Mouse (Mus musculus) cerebellum, adult 11 months (tissue): ENCODE measurements around the gene Slc23a2.

Source experiments
- DNase-seq: peaks from one replicate; pipeline ENCODE4 v3.0.0; 2022

Slc23a2 gene

DNA sequence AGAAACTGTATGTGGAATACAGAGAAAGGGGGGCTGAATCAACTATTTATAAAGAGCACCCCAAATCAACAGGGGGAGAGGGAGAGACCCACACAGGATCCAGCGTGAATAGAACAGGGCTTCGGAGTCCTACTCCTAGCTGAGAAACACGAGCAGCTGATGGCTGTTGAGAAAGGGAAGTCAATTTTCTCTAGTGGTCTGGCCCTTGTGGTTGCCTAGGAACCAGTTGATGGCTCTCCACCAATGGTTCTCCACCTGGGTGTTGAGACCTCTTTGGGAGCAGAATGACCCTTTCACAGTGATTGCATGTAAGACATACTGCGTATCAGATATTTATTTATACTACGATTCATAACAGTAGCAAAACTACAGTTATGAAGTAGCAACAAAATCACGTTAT is 49.1 kb downstream of the Slc23a2 start:
- no peak for DNase-seq

DNA sequence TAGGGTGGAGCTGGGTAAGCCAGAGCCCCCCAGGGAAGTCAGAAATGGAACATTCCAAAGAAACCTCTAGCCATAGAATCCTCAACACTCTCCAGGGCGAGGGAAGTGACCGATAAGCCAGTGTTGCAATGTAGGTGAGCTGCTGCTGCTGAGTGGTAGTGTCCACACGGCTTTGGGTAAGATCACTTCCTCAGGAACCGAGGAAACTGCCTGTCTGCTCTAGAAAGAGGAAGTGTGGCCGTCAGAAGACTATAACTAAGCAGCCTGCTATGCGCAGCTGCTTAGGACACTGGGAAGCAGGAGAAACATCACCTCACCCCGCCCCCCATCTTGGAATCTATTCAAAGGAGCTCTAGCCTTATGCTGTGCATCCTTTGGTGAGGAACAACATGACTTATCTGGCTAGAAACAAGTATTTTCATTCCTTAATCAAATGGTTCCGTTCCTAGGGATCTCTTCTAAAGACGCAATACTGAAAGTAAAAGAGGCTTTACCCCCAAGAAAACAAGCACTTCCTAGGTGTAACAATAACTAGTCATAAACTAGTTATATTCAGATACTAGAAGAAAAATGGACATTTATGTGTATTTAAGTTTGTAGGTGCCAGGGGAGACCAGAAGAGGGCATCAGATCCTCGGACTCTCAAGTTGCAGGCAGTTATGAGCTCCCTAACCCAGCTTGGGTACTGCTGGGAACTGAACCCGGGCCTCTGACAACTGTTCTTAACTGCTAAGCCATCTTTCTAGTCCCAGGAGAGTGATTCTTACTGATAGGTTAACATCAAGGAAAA is 50.3 kb downstream of the Slc23a2 start:
- DNase-seq: no peak

DNA sequence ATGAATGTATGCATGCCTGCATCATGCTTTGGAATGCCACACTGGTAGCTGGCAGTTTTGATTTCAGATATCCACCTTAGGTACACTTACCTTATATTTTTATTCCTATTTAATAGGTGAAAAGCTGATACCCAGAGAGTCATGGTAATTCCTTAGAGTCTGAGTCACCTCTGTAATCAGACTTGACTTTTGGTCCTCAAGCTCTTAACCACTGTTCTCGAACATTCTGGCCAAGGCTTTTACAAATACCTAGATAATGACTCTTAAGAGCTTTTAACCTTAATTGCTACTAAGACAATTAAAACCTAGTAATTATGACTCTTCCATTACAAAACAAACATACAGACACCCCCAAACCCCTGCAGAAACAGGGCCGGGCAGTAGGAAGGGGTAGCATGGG is 51.2 kb downstream of the Slc23a2 start:
- DNase-seq: no peak

DNA sequence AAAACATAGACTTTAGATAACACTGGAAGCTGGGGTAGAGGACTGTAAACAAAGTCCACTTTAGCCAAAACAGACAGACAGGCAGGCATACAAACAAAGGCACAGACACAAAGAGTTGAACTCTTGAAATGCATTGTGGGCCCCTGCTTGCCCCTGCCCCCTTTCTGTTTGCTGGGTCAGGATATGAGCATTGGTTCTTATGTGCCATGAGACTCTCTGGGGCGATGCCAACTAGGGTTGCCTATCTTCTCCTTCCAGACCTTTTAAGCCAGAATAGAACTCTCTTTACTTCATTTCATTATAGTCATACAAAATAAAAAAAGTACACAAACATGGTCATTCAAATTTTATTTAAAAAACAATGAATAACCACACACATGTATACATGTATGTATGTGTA is 51.6 kb downstream of the Slc23a2 start:
- DNase-seq: no peak

DNA sequence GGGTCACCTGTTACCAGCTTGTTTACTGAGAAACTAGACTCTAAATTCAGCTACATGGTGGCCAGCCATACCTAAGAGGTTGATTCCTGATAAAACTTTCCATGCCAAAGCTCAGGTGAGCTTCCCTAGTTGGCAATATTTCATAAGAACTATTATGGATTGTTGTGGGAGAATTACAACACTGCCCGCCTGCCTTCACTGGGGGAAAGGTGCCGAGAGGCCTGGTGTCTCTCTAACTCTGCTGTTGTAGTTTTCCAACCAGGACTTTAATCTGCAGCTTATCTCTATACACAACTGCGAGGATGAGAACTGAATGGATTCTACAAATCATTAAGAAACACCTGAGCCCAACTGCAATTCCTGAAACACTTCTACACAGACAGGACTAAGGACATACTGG is 52.2 kb downstream of the Slc23a2 start:
- DNase-seq: no peak

DNA sequence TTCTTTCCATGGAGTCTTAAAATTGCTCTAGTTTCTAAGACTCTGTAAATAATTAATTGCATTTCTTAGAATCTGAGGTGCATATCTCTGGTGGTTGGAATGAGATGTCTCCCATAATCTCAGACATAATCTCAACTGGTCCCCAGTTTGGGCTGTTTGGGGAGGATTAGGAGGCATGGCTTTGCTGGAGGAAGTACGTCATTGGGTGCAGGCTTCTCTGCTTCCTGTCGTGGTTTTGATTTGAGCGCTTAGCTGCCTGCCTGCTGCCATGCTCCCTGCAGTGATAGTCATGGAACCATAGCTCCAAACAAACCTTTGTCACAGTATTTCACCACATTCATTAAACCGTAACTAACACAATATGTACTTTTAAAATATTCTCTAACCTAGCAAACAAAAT is 53.2 kb downstream of the Slc23a2 start:
- DNase-seq: no peak

DNA sequence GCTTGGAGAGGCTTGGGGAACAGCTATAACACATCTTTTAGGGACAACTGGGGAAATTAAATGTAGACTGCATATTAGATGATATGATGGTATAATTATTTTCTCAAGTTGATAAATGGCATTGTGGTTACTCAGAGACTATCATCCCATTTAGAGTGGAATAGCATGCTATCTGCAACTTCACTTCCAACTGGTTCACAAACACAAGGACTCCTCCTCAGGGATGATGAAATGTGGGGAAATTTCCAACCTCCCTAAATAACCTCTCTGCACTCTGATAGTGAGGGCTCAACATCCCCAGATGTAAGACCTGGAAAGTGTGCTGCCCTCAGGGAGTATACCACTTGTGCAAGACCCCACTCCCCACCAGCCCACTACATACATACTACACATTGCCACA is 60.1 kb downstream of the Slc23a2 start:
- DNase-seq: no peak

DNA sequence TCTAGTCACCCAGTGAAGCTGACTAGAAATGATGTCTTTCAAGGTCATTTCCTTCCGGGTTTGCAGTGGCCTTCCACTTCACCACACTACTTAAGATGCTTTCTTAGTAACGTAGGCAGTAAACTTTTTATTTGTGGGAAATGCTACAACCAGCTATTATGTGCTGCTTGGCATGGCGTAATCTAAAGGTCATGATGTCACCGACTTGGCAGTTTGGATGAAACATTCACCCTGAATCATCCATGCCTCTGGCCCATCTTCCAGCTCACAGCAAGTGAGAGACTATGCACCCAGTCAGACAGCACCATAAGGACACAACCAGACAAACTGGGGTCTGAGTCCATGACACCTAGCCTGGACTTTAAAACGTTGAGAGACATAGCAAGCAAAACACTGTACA is 60.5 kb downstream of the Slc23a2 start:
- no peak for DNase-seq

DNA sequence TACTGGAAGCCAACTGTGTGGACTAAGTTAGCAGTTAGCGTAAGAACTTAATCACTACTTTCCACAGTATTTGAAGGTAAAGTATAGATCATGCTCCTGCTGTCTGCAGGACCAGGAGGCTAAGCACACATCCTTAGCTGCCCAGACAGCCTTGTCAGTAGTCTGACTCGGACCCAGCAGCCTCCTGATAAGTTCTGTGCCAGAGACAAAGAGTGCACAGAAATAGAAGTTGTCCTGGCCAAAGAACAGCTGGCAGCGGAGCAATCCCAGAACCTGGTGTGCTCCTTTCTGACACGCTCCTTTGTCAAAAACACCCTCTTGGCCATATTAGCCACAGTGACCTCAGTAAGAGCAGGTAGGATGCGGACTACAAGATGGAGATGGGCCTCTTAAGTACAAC is 65.8 kb downstream of the Slc23a2 start:
- DNase-seq: no peak

DNA sequence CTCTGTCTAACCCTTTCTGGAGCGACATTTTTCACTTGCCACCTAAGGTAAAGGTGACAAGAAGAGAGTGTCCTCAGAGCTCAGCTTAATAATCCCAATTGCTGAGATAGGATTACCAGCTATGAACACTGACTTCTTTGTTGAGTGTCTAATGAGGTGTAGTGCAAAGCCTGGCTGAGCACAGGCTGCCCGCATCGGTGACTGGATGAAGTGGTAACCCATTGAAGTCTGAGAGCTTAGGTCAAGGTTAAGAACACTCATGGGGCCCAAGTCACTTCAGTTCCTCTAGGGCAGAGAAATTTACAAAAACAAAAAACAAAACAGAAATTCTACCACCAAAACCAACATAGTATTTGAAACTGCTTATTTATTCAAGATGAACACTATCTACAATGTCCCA is 71.9 kb downstream of the Slc23a2 start:
- no peak for DNase-seq

DNA sequence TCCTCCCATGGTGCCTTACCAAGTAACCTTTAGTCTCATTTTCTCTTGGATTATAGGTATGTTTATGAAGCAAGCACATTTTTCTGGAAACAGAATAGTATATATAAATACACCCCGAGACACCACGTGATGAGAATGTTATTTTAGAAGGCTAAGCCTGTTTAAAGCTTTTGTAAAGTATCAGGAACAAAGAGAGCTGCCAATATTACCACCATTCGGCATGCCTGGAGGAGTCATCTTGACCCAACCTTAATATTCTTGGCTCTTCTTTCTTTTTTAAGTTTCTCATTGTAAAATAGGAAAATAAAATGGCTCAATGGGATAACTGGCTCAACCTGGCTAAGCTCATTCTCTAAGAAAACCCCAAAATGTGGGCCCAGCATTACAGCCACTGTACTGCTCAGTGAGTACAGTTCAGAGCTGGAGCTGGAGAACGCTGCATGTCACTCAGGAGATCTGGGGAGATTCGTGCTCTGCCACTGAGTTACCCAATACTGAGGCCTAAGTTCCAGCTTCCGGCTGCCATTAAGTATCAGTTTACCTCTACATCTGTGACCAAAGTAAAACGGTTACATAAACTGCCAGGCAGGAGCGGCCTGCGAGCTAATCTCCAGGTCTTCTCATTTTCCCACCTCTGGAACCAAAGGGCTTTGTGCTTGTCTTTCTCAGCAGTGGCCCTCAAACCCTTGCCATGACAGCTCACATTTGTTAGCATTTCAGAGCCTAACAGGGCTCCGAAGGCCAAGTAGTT is 74.7 kb downstream of the Slc23a2 start:
- DNase-seq: no peak

DNA sequence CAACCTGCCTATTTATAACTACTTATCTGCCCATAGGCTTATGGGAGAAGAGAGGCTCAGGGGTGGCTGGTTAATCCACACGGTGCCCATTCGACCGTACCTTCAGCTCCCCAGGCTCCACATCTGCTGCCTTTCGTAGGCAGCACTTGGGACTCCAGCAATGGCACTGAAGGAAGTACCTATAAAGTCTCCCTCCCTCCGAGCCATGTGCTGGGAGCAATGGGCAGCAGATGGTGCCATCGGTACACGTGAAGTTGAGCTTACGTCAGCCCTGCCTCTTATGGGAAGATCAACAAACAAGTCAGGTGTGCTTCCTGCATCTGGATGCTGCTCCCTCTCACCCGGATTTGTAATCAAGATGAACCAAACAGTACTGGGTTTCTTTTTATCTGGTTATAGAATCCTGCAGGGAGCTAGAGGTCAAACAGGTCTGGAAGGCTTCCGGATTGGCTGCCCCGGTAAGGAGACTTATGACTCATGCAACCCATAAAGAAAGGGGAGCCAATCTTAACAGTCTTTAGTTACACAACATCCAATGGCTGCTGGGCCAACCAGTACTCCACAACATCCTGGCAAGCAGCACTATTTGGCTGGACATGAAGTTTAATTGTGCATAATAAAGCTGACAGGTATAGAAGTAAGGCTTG is 80.6 kb downstream of the Slc23a2 start:
- DNase-seq: peak; percentile 19

DNA sequence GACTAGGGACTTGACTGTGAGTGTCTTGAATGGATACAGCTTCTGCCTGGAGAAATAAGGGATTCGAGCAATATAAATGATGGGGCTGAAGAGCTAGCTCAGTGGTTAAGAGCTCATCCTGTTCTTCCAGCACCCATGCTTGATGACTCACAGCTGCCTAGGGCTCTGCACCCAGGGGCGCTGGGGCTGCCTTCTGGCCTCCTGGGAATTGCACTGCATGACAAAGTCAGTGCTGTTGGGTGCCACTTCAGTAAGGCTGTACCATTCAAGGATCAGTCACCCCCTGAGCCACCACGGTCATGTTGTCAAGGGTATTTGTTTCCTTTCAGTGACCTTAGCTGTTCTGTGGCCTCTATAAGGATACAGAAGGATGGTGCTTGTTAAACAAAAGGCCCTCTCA is 81.1 kb downstream of the Slc23a2 start:
- no peak for DNase-seq

DNA sequence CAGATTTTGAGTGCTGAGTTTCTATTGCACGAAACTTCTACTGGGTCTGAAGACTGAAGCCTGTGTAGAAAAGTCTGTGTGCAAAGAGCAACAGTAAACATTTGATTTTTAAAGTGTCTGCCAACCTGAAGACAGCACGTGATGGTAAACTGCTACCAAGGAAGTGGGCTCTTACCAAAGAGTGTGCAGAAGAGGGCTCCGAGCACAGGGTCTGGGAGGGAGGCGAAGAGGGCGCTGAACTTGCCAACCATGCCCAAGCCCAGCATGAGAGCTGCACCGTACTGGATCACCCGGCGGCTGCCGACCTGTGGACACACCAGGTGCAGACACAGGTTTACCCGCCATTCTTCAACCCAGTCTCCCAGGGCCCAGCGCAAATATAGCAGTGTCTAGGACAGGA is 83.0 kb downstream of the Slc23a2 start:
- DNase-seq: no peak

DNA sequence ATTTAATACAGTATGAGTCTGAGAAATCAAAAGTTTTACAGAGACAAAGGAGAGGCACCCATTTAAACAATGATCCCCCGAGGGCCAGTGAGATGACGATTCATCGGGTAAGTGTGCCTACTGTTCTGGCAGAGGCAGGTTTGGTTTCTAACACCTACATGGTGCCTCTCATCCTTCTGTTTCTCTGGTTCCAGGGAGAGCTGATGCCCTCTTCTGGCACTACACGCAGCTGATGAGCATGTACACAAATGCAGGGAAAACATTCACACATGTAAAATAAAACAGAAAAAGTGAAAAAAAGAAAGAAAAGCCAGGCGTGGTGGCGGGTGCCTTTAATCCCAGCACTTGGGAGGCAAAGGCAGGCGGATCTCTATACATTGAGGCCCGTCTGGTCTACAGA is 85.0 kb downstream of the Slc23a2 start:
- no peak for DNase-seq

DNA sequence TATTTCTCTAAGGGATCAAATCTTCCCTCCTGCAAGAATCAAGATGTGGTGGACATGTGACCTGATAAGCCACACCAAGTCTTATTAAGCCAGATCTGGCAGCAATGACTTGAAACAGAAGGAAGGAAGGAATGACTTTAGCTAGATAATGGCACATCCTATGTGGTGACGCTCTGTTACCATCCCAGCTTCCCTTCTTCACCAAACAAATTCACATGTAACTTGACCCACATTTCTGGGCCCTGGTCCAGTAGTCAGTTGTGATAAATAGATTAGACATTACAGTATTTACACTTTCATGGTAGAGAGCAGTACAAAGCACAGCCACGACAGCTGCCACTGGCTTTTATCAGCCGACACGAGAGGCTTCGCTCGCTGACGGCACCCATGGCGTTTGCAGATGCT is 89.6 kb downstream of the Slc23a2 start:
- DNase-seq: no peak

DNA sequence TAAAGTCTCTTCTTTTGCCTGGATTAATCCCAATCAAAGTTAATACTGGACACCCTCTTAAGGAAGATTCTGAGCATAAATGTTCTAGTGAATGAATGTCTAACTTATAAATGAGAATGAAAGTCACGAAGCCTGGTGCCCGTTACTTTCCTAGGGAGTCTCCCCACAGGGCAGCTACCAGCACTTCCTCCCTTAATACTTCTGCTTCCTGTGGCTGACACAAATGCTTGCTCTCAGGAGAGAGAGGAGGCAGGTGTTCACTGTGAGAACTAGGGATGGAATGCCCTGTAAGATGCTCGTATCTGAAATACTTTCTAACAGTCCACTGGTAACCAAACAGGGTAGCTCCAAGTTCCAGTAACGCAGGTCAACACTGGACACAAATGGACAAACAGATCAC is 91.1 kb downstream of the Slc23a2 start:
- DNase-seq: no peak

DNA sequence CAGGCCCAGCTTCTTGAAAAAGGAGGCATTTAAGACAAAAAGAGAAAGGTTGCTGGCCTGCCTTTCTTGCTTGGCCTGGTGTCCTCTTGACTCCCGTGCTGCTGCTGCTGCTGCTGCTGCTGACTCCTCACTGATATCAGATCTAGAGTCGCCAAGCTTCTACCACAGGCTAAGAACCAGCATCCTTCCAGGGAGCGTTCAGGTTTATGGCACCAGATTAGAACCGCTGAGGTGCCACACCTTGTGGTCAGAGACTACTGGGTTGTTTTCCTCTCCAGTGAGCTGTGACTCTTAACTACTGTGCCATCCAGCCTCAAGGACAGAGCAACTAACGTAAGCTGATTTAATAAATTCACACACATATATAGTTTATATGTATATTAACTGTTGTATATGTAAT is 93.1 kb downstream of the Slc23a2 start:
- DNase-seq: no peak

DNA sequence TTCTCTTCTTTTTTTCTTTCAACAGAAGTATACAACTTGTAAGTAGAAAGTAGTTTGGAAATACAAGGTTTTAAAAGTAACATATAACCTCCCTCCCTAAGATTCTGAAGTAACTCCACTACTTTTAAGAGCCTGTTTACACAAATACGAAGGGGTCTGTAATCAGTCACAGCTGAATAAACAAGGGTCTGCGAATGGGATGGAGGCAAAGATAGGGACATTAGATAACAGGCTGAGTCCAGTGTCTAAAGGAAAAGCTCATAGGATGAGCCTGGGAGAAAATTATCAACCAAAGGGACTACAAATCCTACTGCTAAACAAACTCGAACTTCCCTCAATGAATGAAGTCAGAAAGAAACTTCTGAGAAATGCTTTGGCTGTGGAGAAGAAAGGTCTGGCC is 95.0 kb downstream of the Slc23a2 start:
- no peak for DNase-seq

DNA sequence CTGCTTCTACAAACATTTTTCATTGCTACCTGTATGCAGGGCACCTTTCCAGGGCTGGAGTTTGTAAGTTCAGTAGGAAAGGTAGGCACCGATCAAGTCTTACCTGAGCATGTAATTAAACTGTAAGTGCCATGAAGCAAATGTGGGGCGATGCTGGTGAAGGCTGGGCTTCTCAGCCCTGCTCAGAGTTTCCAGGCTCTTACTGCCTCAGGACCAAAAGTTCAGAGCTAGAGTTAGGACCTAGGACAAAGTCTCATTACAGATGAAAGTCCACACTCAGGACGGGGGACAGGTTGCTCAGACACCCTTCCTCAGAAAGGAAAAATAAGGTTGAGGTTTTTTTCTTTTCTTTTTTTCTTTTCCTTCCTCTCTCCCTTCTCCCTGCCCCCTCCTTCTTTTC is 95.4 kb downstream of the Slc23a2 start:
- no peak for DNase-seq

DNA sequence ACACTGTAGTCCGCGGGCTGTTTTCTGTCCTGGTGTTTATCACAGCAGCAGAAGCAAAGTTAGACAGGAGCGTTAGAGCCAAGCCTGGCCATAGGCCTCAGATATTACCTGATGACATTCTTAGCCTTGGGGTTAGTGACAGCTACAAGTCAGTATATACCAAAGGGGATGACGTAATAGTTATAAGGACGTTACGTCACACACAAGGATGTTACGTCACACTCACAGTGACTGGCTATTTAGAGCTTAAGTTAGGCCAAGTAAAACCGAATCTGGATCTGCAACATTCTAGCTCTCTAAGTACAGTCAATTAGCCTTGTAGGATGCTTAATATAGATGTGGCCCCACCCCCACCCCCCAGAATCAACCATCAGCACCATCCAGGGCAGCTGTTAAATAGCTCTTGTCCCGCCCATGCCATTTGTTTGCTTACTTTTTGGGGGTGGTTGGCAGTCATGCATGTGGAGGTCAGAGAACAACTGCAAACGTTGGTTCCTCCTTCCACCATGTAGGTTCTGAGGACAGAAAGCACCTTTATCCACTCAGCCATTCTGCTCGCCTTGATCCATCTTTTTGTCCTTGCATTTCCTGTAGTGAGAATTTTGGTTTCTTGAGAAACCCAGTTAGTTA is 96.7 kb downstream of the Slc23a2 start:
- no peak for DNase-seq

DNA sequence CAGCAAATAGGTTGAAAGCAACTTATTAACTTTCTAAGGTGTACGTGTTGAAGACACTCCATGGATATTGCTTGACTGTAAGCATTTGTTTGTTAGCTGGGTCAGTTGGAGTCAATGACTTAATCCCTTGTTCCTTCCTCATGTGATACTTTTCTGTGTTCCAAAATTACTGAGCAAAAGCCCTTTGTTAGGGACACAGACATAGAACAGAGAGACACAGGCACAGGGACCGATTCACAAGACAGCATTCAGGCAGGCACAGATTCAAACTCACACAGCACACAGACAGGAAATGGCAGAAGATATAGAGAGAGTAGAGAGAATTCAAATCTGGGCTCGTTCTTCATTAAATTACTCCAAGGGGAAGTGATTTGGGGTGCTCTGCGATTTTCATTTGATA is 97.5 kb downstream of the Slc23a2 start:
- DNase-seq: no peak

DNA sequence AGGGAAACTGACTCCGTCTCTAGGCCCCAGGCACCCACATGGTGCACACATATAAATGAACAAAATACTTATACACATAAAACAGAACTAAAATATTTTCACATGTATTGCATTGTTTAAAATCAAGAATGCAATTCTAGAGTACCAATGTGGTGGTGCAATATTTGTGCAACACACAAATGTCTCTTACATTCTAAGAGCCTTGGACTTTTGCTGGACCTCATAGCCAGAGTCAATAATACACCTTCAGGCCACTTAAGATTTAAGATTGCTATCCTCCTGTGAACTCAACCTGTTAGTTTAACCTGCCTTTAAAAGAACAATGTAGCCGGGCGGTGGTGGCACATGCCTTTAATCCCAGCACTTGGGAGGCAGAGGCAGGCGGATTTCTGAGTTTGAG is 98.2 kb downstream of the Slc23a2 start:
- DNase-seq: no peak
